Mouse (Mus musculus) heart, adult 2 months (tissue): ENCODE data around the gene Tbc1d22a.

ENCODE experiments used
- CTCF ChIP-seq: fragments of 200-600 bp; IDR thresholded peaks from 2 replicates; pipeline ENCODE4 v1.8.1; 2022; ENCODE audit warnings: antibody characterized with exemption, mild to moderate bottlenecking, moderate library complexity
- POLR2A ChIP-seq: fragments of 200-500 bp; IDR thresholded peaks from 2 replicates; pipeline ENCODE4 v1.6.1; 2011; ENCODE audit warnings: mild to moderate bottlenecking, low read depth, low read length, control low read depth; ENCODE audit not compliant: insufficient read depth

- no peak for TF ChIP-seq CTCF
- no peak for TF ChIP-seq POLR2A
Observed at GRCm38 (mm10) chr15:86375860-86376394, 161.7 kb downstream of the Tbc1d22a start.
